Mouse (Mus musculus) kidney, postnatal 0 days (tissue): ENCODE results near the gene Prdm1. TPM values are rescaled to one million over a fixed set of nuclear protein-coding genes. Genes with fewer than 3 reads are reported as not detected.

Source experiments
- ATAC-seq: fragments of 200-750 bp; cut with Nextera tagmentation; replicated peaks from 2 replicates; pipeline ENCODE4 v1.8.0; 2017; ENCODE audit warnings: low read depth, moderate number of reproducible peaks, moderate TSS enrichment, moderate library complexity; ENCODE audit not compliant: low FRiP score
- DNase-seq: peaks from one replicate; pipeline ENCODE4 v3.0.0-alpha.2; 2016; ENCODE audit warnings: low spot score
- H3K27ac ChIP-seq: fragments of 300-500 bp; sonication (generic); 2 replicates; pipeline ENCODE4 v1.5.1; 2014; ENCODE audit warnings: mild to moderate bottlenecking
- H3K27me3 ChIP-seq: fragments of 300-500 bp; sonication (generic); 2 replicates; pipeline ENCODE4 v1.6.1; 2014; ENCODE audit warnings: low read length, mixed read lengths; ENCODE audit not compliant: insufficient read depth
- H3K36me3 ChIP-seq: fragments of 300-500 bp; sonication (generic); 2 replicates; pipeline ENCODE4 v1.6.1; 2014; ENCODE audit warnings: low read length, mixed read lengths; ENCODE audit not compliant: insufficient read depth
- H3K4me1 ChIP-seq: fragments of 300-500 bp; sonication (generic); replicated peaks from 2 replicates; pipeline ENCODE4 v1.6.1; 2014; ENCODE audit warnings: antibody characterized with exemption, low read length, mixed read lengths; ENCODE audit not compliant: insufficient read depth
- H3K4me2 ChIP-seq: fragments of 300-500 bp; sonication (generic); 2 replicates; pipeline ENCODE4 v1.6.1; 2014; ENCODE audit warnings: mild to moderate bottlenecking, low read length, moderate library complexity, mixed read lengths
- H3K4me3 ChIP-seq: fragments of 300-500 bp; sonication (generic); replicated peaks from 2 replicates; pipeline ENCODE4 v1.5.1; 2014; ENCODE audit warnings: low read depth, low read length
- H3K9ac ChIP-seq: fragments of 300-500 bp; sonication (generic); 2 replicates; pipeline ENCODE4 v1.6.1; 2014; ENCODE audit warnings: low read depth, low read length
- H3K9me3 ChIP-seq: fragments of 300-500 bp; sonication (generic); replicated peaks from 2 replicates; pipeline ENCODE4 v1.6.1; 2016; ENCODE audit warnings: low read length, inconsistent platforms, mixed read lengths
- CTCF ChIP-seq: IDR thresholded peaks from 2 replicates; pipeline ENCODE4 v1.5.1; 2016; ENCODE audit warnings: antibody characterized with exemption, low read depth, mild to moderate bottlenecking, moderate library complexity
- WGBS: fragments of 180-500 bp; shearing (Covaris S2); extraction: QIAGEN DNeasy Blood & Tissue Kit; methylation state at CpG from one replicate; pipeline ENCODE4 v1.1.7; 2014; 5-methylcytosine and 5-hydroxymethylcytosine counted together
- polyA plus RNA-seq: library from polyadenylated mRNA; unstranded; fragments of >200 nt; fragmentation: Nextera tagmentation; extraction: Ambion mirVana; gene quantifications from 2 replicates; pipeline ENCODE4 v1.2.1, GENCODE M21; 2015

Gene Prdm1
- polyA plus RNA-seq, 1 experiment from 2014 or later, result 1.3 TPM

DNA sequence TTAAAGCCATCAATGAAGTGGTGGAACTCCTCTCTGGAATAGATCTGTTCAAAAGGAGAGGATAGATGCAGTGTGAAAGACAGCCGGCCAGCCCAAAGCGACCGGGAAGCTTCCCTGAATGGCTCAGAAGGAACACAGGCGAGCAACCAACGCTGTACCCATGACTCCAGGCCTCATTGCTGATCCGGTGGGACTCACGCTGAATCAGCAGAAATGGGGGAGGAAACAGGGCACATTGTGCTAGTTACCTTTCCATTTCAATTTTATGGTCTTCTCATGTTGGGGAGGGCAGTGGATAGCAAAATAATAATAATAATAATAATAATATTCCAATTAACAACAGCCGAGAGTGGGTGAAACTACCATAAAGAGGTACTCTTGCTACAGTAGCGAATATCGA lies 81.3 kb downstream of the Prdm1 start:
- H3K9me3 ChIP-seq, result no peaks in the 10 kb centered on the region
- no peaks in the 10 kb centered on the region for H3K36me3 ChIP-seq
- 92% methylated on average over 10 of the region's 10 CpGs for WGBS
- no peaks in the 10 kb centered on the region for H3K27me3 ChIP-seq
- H3K27ac ChIP-seq, result no peak overlapping the region
- no peak overlapping the region for H3K4me3 ChIP-seq
- no peak for DNase-seq
- no peak overlapping the region for H3K4me2 ChIP-seq
- H3K4me1 ChIP-seq, result no peaks in the 10 kb centered on the region
- ATAC-seq, result no peak
- no peak overlapping the region for H3K9ac ChIP-seq
- TF ChIP-seq CTCF, result no peak

DNA sequence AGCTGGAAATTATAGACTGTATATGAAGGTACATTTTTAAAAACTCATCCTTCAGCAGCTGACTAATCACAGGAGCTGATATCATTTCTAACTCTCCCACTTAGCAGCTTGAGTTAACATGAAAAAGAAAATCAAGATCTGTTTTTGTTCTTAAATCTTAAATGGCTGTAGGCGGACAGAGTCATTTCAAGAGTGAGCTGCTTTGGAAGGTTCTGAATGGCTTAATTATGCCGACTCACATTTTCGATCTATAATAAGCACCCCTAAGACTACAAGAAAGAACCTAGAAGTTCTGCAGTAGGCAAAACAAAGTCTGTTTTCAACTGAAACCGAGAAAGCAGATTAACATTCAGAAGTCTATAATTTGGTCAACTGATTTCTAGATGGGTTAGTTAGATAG lies 83.9 kb downstream of the Prdm1 start:
- H3K4me1 ChIP-seq, result no peaks in the 10 kb centered on the region
- H3K4me2 ChIP-seq, result no peak overlapping the region
- no peaks in the 10 kb centered on the region for H3K27me3 ChIP-seq
- ATAC-seq (no peak), DNase-seq (no peak)
- H3K36me3 ChIP-seq, result no peaks in the 10 kb centered on the region
- 77% methylated on average over 4 of the region's 4 CpGs for WGBS
- no peak overlapping the region for H3K27ac ChIP-seq
- TF ChIP-seq CTCF, result no peak
- no peak overlapping the region for H3K4me3 ChIP-seq
- no peak overlapping the region for H3K9ac ChIP-seq
- H3K9me3 ChIP-seq, result no peaks in the 10 kb centered on the region

DNA sequence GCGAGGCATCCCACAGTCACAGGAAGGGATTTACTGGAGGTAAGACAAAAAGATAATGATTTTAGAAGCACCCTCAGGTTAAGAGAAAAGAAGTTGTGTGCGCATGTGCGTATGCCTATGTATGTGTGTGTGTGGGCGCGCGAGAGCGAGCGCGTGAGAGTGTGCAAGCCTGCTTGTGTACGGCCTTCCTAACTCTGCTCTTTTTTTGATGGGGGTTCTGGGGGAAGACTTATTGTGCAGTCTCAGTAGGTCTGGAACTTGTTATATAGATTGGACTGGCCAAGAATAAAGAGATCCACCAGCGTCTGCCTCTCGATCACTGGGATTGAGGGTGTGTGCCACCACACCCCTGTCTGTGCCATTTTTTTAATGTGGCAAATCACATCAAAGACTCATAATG lies 84.6 kb downstream of the Prdm1 start:
- Histone ChIP-seq H3K9me3 (no peaks in the 10 kb centered on the region), H3K4me3 (no peak overlapping the region), H3K27ac (no peak overlapping the region), H3K4me2 (no peak overlapping the region), H3K36me3 (no peaks in the 10 kb centered on the region), H3K9ac (no peak overlapping the region), H3K27me3 (no peaks in the 10 kb centered on the region), H3K4me1 (no peaks in the 10 kb centered on the region)
- TF ChIP-seq CTCF, result no peak
- WGBS, result 87% methylated on average over 12 of the region's 12 CpGs
- ATAC-seq (no peak), DNase-seq (no peak)

DNA sequence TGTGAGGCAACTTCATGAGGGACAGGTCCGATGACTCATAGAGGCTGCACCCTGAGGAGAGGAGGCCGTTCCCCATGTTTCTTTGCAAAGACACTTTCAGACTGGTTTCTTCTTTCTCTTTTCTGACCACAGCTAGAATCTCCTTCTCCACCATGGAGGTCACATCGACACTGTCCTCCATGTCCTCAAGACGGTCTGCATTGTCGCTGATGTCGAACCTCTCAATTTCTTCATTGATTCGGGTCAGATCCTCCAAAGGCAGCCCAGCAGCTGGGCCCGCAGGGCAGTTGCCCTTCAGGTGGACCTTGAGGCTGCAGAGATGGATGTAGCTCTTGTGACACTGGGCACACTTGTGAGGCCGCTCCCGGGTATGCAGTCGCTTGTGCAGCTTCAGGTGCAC lies 88.6 kb downstream of the Prdm1 start:
- DNase-seq (no peak), ATAC-seq (no peak)
- H3K36me3 ChIP-seq, result no peaks in the 10 kb centered on the region
- H3K9me3 ChIP-seq, result no peaks in the 10 kb centered on the region
- no peak overlapping the region for H3K4me2 ChIP-seq
- H3K27me3 ChIP-seq, result no peaks in the 10 kb centered on the region
- no peak for TF ChIP-seq CTCF
- no peaks in the 10 kb centered on the region for H3K4me1 ChIP-seq
- no peak overlapping the region for H3K9ac ChIP-seq
- WGBS, result 90% methylated on average over 11 of the region's 11 CpGs
- no peak overlapping the region for H3K4me3 ChIP-seq
- no peak overlapping the region for H3K27ac ChIP-seq

DNA sequence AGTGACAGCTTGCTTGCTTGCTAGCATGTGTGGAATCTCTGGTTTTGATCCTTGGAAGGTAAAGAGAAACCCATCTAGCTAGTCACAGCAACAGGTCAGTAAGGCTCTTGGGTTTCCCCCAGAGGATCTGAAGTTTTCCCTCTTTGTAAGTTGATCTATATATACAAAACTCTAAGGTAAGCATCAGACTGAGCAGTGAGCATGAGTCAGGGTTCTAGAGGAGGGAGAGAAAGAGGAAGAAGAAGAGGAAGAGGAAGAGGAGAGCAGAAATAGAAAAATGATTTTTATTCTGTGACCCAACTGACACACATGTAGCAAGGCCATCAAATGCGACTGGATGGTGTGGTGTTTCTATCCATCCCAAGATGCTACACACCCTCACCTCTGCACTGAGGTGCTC lies 90.7 kb downstream of the Prdm1 start:
- Histone ChIP-seq H3K9ac (no peak overlapping the region), H3K4me1 (no peaks in the 10 kb centered on the region), H3K27ac (no peak overlapping the region), H3K27me3 (no peaks in the 10 kb centered on the region), H3K4me3 (no peak overlapping the region), H3K9me3 (no peaks in the 10 kb centered on the region), H3K36me3 (no peaks in the 10 kb centered on the region), H3K4me2 (no peak overlapping the region)
- ATAC-seq, result no peak
- no peak for TF ChIP-seq CTCF
- WGBS, result 88% methylated on average over 1 of the region's 1 CpGs
- DNase-seq, result no peak

DNA sequence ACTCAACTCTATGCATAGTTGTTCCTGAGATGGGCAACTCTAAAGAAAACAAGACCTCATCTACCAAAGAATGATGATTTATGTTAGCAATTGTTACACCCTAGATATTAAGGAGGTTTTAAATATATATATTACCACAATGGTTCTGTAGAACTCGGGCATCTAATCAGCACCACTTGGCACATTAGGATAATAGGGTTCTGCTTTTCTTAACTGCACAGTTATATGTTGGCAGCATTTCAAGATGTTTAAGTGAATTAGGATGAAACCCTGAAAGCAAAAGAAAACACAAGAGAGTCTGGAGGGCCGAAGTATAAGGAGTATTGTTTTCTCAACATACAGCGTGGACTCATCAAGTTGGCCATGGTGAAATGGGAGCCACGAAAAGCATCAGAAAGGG lies 92.3 kb downstream of the Prdm1 start:
- H3K4me2 ChIP-seq, result no peak overlapping the region
- H3K9me3 ChIP-seq, result no peaks in the 10 kb centered on the region
- H3K36me3 ChIP-seq, result no peaks in the 10 kb centered on the region
- WGBS, result 70% methylated on average over 4 of the region's 4 CpGs
- H3K4me1 ChIP-seq, result no peaks in the 10 kb centered on the region
- no peak for DNase-seq
- no peak for TF ChIP-seq CTCF
- ATAC-seq, result no peak
- no peak overlapping the region for H3K9ac ChIP-seq
- no peak overlapping the region for H3K27ac ChIP-seq
- no peaks in the 10 kb centered on the region for H3K27me3 ChIP-seq
- no peak overlapping the region for H3K4me3 ChIP-seq

DNA sequence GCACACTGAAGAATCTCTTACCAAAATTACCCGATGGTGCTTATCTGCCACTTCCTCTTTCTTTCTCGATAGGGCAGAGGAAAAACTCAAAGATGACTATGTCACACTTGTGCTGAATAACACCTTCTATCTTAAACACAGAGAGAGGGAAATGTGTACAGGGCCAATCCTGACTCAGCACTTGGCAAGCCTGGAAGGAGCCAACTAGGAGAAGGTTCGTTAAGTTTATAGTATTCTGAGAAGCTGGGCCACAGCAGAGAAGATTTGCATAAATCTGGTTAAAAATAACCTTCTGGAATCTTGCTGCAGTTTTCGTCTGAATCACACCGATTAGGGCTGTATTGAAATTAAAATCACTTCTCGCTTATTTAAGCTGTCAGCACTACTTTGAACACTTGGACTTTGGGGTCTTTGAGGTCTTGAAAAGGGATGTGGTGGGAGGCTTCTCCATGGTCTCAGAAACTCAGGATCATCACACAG lies 93.6 kb downstream of the Prdm1 start:
- Histone ChIP-seq H3K4me2 (no peak overlapping the region), H3K4me1 (no peaks in the 10 kb centered on the region), H3K9me3 (no peaks in the 10 kb centered on the region), H3K27ac (peak overlapping the region; percentile 31; the same call in 1 of the 2 replicates), H3K27me3 (no peaks in the 10 kb centered on the region), H3K4me3 (no peak overlapping the region), H3K36me3 (no peaks in the 10 kb centered on the region), H3K9ac (no peak overlapping the region)
- ATAC-seq, result peak; percentile 63; the same call in 1 of the 2 replicates
- peak; percentile 23 for DNase-seq
- no peak for TF ChIP-seq CTCF
- WGBS, result 60% methylated on average over 6 of the region's 6 CpGs
